Comparison of ENCODE assay signal across 7 mouse cellular contexts in genomic region chr12:83950493-83950839, GRCm38 (mm10). TPM values are rescaled to one million over a fixed set of nuclear protein-coding genes. Genes with fewer than 3 reads are reported as not detected.
DNase-seq lines count a peak whose midpoint lies in the region; ATAC-seq lines count a peak whose summit lies in the region.

Gene Riox1 (plus strand): TSS chr12:83950608.

- H3K4me3 ChIP-seq in intestine, embryonic 15.5 days (replicated peaks): peak within 1 kb of the TSS; percentile 93

- H3K9ac ChIP-seq in intestine, embryonic 15.5 days: peak within 1 kb of the TSS; percentile 90

- intact Hi-C loops in left cerebral cortex, postnatal 25 days (cut with DNase I): loop anchor here (2.0 kb wide), 1 partner anchor 28 kb away; no protein-coding TSS in a partner anchor

- H3K36me3 ChIP-seq in intestine, embryonic 15.5 days: no peaks in the 10 kb centered on the region

- H3K27me3 ChIP-seq in intestine, embryonic 15.5 days (replicated peaks): no peaks in the 10 kb centered on the region

- peak within 1 kb of the TSS; percentile 86 for H3K27ac ChIP-seq in intestine, embryonic 15.5 days

- no peaks in the 10 kb centered on the region for H3K9me3 ChIP-seq in intestine, embryonic 15.5 days

- H3K4me2 ChIP-seq in intestine, embryonic 15.5 days (replicated peaks): peak within 1 kb of the TSS; percentile 94

- peak; percentile 89 to 95 for DNase-seq in adrenal gland, adult (ENCODE audit: inconsistent age in 2 of 2, low spot score in 1 of 2)
- peak; percentile 94 for DNase-seq in embryo, embryonic 11 days
- peak; percentile 81 for DNase-seq in gastrocnemius, postnatal 25 days
- peak; percentile 87 to 93 for DNase-seq in left cerebral cortex, postnatal 25 days (ENCODE audit: low spot score in 2 of 2)
- DNase-seq in mesoderm, embryonic 11.5 days (ENCODE audit: low read depth, low spot score): peak; percentile 87
- DNase-seq in right cerebral cortex, postnatal 36 days (ENCODE audit: low spot score in 2 of 2): peak; percentile 82 to 85

- peak; percentile 95 for ATAC-seq in intestine, embryonic 15.5 days

- H3K4me1 ChIP-seq in intestine, embryonic 15.5 days (replicated peaks): peaks cover 20% of the 10 kb centered on the region

- under 1% methylated on average over 37 of the region's 37 CpGs for WGBS in intestine, embryonic 15.5 days

RNA-seq across cellular contexts. Expression of gene Riox1, which starts in this region (rescaled TPM):
- 1 to 10 TPM; 2.3 to 2.9 TPM for total RNA-seq in gastrocnemius, postnatal 25 days (2021)
- 17.5 and 18.3 TPM in 2 replicates for polyA plus RNA-seq in intestine, embryonic 15.5 days (2015; fragmentation: Nextera tagmentation; extraction: Ambion mirVana)
- 10 to 100 TPM; 16.6 to 19.0 TPM for total RNA-seq in left cerebral cortex, postnatal 25 days (2021)

Comparison
In these comparisons a context has a peak if more than half of its experiments do, and no peak if none do; other contexts are left out.
1. Peak in every context shown above with its lines: DNase-seq, ATAC-seq, H3K4me3 ChIP-seq and H3K27ac ChIP-seq.
2. RNA of gene Riox1 (total RNA-seq): 16.6 to 19.0 TPM in left cerebral cortex, postnatal 25 days; 2.3 to 2.9 TPM in gastrocnemius, postnatal 25 days; every median in the first group is over 4 times any median in the second.